Mouse (Mus musculus) lung, adult 2 months (tissue): ENCODE data around the gene Adm. TPM values are rescaled to one million over a fixed set of nuclear protein-coding genes. Genes with fewer than 3 reads are reported as not detected.

Experiments used
- DNase-seq: peaks from one replicate; pipeline ENCODE4 v3.0.0; 2022
- H3K4me1 ChIP-seq: fragments of 200-500 bp; 2 replicates; pipeline ENCODE4 v1.6.1; 2011; ENCODE audit warnings: low read length; ENCODE audit not compliant: control insufficient read depth, insufficient read depth
- H3K4me3 ChIP-seq: fragments of 200-500 bp; replicated peaks from 2 replicates; pipeline ENCODE3; 2011; ENCODE audit warnings: low read depth, mild to moderate bottlenecking, control low read depth, low read length; ENCODE audit errors: extremely low read depth
- CTCF ChIP-seq: fragments of 200-500 bp; IDR thresholded peaks from 2 replicates; pipeline ENCODE4 v1.5.1; 2011; ENCODE audit warnings: mild to moderate bottlenecking, low read length, control low read depth; ENCODE audit not compliant: insufficient read depth
- POLR2A ChIP-seq: fragments of 200-500 bp; IDR thresholded peaks from 2 replicates; pipeline ENCODE4 v1.6.1; 2011; ENCODE audit warnings: low read depth, mild to moderate bottlenecking, control low read depth, low read length, borderline replicate concordance; ENCODE audit errors: extremely low read depth
- WGBS: fragments of 180-500 bp; shearing (Covaris S2); methylation state at CpG from one replicate; pipeline ENCODE4 v1.1.7; 2018; 5-methylcytosine and 5-hydroxymethylcytosine counted together
- polyA plus RNA-seq: library from polyadenylated mRNA; depleted of rRNA; stranded (reverse); fragments of >200 nt; gene quantifications from 2 replicates; pipeline ENCODE4 v1.2.3, GENCODE M21; 2012; rRNA removed

The Adm gene
- polyA plus RNA-seq, 1 experiment: 11.3 TPM

GRCm38 (mm10) chr7:110651091-110651490, 23.6 kb downstream of the Adm start:
- 52% methylated on average over 6 of the region's 6 CpGs for WGBS
- no peak for DNase-seq
- Histone ChIP-seq H3K4me1 (peaks cover 5% of the 10 kb centered on the region; the same call in 1 of the 2 replicates), H3K4me3 (no peak overlapping the region)
- TF ChIP-seq POLR2A (no peak), CTCF (no peak)

DNA sequence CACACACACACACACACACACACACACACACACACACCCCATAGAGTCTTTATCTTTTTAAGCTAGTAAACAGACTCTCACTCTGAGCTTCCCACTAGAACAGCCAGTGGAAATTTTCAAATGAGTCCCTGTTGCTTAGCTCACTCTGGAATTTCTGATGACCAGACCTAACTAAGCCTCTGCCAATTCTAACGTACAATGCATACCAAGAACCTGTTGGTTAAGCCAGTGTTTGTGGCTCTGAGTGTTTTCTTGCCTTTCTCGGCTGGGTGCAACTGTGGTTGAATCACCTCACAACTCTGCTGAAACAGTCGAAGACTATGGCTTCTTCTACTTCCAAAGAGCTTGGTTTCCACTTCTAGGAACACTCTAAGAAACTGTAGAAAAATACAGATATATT, 27.8 kb downstream of the Adm start:
- DNase-seq: no peak
- H3K4me3 ChIP-seq: no peak overlapping the region
- H3K4me1 ChIP-seq: 0 out of 2 replicates have a peak, but pooled peaks cover 2% of the 10 kb centered on the region
- no peak for TF ChIP-seq POLR2A
- WGBS: 58% methylated on average over 3 of the region's 3 CpGs

GRCm38 (mm10) chr7:110655966-110656365, 28.5 kb downstream of the Adm start:
- TF ChIP-seq POLR2A (no peak), CTCF (no peak)
- no peak overlapping the region for H3K4me3 ChIP-seq
- 56% methylated on average over 6 of the region's 6 CpGs for WGBS
- no peaks in the 10 kb centered on the region for H3K4me1 ChIP-seq
- DNase-seq: no peak

DNA sequence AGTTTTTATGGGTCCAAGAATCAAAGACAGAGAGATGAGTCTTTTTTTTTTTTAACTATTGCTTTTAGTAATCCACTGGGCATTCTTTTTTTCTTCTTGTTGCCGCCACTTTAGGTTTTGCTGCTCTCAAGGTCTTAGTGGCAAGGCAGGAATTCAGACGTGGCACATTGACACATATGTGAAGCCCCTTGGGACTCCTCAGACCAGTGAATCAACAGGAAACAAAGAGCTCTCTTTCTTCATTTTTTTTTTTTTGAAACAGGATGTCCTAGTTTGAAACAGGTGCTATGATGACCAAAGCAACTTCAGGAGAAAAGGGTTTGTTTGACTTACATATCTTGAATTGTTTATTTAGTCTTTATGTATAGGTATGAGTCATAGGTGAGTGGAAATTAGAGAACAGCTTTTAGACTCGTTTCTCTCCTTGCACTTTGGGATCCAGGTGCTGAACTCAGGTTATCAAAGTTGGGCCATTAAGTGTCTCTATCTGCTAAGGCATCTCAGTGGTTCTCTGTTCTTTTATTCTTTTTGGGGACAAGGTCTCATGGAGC, 31.0 kb downstream of the Adm start:
- WGBS: 29% methylated on average over 3 of the region's 3 CpGs
- Histone ChIP-seq H3K4me3 (no peak overlapping the region), H3K4me1 (no peaks in the 10 kb centered on the region)
- DNase-seq: no peak
- TF ChIP-seq POLR2A: no peak
- TF ChIP-seq CTCF: no peak

DNA sequence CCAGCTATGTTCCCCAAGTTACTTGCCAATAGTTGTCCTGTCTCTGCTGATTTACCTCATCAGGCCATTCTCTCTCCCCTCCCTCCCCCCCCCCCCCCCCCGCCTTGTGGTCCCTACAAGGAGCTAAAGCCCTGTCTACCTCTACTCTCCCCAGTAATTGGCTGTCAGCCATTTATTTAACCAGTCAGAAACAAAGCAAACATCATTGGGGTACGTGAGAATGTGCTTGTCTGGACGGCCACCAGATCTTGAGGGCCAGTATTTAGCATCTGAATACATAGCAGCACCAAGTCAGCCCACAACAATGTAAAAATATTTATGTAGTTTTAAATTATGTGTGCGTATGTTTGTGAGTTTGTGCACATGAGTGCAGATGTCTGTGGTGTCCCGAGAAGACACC, 39.1 kb downstream of the Adm start:
- TF ChIP-seq CTCF: no peak
- TF ChIP-seq POLR2A: no peak
- DNase-seq: no peak
- Histone ChIP-seq H3K4me3 (no peak overlapping the region), H3K4me1 (peaks cover 14% of the 10 kb centered on the region)
- WGBS: 66% methylated on average over 4 of the region's 5 CpGs

- 41% methylated on average over 6 of the region's 6 CpGs for WGBS
- H3K4me3 ChIP-seq: no peak overlapping the region
- TF ChIP-seq POLR2A (no peak), CTCF (no peak)
- peaks cover 14% of the 10 kb centered on the region for H3K4me1 ChIP-seq
- no peak for DNase-seq
Observed at GRCm38 (mm10) chr7:110668247-110668646, 40.8 kb downstream of the Adm start.

DNA sequence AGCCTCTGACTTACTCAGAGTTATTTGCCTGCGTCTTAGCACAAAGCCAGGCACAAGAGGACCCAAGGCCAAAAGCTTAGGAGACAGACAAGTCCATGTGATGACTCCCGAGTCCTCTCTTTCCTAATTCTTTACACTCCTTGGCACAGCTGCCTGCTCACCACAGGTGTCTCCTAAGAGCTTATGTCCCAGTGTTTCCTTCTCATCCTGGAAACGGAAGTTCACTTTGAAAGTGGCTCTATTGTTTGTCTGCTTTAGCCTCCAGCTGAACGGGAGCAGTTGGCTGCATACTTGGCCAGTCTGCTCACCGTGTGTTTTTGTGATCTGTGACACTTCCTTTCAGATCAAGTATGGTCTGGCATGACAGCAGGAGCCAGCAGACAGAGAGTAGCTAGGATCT, 41.3 kb downstream of the Adm start:
- Histone ChIP-seq H3K4me1 (peaks cover 14% of the 10 kb centered on the region), H3K4me3 (no peak overlapping the region)
- WGBS: 19% methylated on average over 5 of the region's 5 CpGs
- TF ChIP-seq CTCF: no peak
- TF ChIP-seq POLR2A: no peak
- DNase-seq: no peak

DNA sequence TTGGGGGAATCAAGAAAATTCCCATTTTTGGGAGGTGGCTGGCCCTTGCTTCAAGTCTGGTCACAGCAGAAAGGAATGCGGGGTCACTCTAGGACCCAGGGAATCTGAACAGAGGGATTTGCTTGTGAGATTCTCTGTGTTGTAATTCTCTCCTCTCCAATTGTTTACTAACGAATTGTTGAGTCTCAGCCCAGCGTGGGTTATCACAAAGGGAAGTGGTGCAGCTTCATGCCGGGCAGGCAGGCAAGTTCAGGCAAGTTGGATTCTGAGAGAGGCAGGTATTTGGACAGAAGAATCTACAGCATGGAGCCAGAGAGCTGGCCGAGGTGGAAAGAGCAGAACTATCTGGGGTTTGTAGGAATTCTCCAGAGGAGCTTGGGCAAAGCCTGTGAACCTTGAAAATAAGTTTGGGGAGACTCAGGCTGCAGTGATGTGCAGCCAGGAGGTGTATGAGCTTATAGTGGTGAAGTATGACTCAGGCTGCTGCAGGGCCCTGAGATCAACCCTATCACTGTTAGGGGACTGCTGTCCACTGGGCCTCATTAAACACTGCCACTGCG, 43.7 kb downstream of the Adm start:
- no peak for DNase-seq
- Histone ChIP-seq H3K4me1 (peaks cover 14% of the 10 kb centered on the region), H3K4me3 (no peak overlapping the region)
- no peak for TF ChIP-seq POLR2A
- no peak for TF ChIP-seq CTCF
- WGBS: 40% methylated on average over 6 of the region's 6 CpGs

Other genes with a start within 250 kb of the Adm start
- 15.1 and 18.0 TPM in 2 replicates for gene Sbf2, start 12.7 kb upstream of the Adm start, polyA plus RNA-seq
- gene Ampd3, start 140.5 kb downstream of the Adm start, polyA plus RNA-seq: 21.8 and 23.5 TPM in 2 replicates
- gene Rnf141, start 216.8 kb downstream of the Adm start, polyA plus RNA-seq: 36.3 and 53.1 TPM in 2 replicates
- gene Lyve1, start 235.6 kb downstream of the Adm start, polyA plus RNA-seq: 82.0 and 157 TPM in 2 replicates